Mouse (Mus musculus): ENCODE measurements around the gene Camk1d.

Camk1d gene

GRCm38 (mm10) chr2:5478256-5478655 lies 236.1 kb downstream of the Camk1d start:
- DNase-seq (ENCODE audit: low spot score): no peak

DNA sequence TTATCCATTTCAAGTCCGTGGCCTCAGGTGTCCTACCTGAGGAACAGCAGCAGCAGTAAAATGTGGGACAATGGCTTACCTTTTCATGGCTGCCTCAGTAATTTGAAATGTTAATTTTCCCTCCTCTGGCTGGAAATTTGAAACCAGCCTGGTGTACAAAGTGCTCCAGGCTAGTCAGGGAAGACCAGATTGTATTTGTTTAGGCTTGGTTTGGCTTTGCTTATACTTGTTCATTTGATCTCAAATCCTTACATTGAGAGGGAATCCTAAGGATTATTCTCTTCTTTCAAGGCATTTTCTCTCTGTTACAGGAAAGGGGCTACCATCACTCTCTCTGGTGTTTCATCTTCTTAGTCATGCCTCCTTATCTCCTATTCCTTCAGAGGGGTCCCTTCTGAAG lies 236.8 kb downstream of the Camk1d start:
- DNase-seq (ENCODE audit: low spot score): no peak

DNA sequence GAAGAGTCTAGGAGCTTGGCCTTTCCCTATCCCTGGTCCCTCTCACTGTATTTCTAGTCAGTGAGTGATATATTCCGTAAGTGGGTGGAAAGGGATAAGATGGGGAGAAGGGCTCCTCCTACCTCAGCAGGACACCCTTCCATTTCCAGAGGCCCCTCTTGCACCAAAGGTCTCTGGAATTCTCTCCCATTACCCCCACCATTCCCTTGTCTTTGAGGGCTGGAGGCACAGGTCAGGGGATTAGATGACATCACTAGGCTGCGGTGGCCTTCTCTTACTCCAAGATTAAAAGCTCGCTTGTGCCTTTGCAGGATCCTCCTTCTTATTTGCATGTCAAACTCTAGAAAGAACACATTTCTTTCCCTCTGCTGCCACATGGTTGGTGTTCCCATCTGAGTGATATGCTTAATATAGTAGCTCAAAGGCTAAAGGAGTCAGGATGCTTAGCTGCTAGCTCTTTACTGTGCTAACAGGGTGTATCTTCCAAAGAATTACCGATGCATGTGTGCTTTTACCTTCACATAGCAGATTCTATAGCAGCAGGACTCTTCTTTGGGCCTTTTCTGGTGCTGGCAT lies 244.9 kb downstream of the Camk1d start:
- DNase-seq (ENCODE audit: low spot score): no peak

DNA sequence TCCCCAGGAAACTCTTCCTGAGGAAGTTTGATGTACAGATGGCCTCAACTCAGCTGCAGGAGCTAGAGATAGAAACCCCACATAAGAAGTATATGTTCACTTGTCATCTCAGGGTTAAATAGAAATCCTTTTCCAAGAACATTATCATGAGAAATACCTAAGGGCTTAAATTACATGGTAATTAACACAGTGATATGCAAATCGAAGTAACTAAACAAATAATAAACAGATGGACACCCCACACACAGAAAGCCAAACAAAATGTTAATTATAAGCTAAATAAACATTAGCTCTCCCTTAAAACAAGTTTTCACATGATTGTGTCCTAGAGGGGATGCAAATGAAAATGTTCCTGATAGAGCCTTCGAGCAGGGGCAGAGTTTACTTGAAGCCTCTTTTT lies 246.8 kb downstream of the Camk1d start:
- no peak for DNase-seq (ENCODE audit: low spot score)

GRCm38 (mm10) chr2:5458671-5459235 lies 255.6 kb downstream of the Camk1d start:
- DNase-seq (ENCODE audit: low spot score): no peak

- DNase-seq (ENCODE audit: low spot score): no peak
Observed at GRCm38 (mm10) chr2:5458075-5458494, 256.2 kb downstream of the Camk1d start.

GRCm38 (mm10) chr2:5456108-5456507 lies 258.2 kb downstream of the Camk1d start:
- DNase-seq (ENCODE audit: low spot score): peak; percentile 6

- no peak for DNase-seq (ENCODE audit: low spot score)
Observed at GRCm38 (mm10) chr2:5454830-5455229, 259.5 kb downstream of the Camk1d start.

- peak; percentile 21 for DNase-seq (ENCODE audit: low spot score)
Observed at GRCm38 (mm10) chr2:5451654-5452053, 262.7 kb downstream of the Camk1d start.

- no peak for DNase-seq (ENCODE audit: low spot score)
Observed at GRCm38 (mm10) chr2:5445357-5445756, 269.0 kb downstream of the Camk1d start.

GRCm38 (mm10) chr2:5437690-5438089 lies 276.6 kb downstream of the Camk1d start:
- no peak for DNase-seq (ENCODE audit: low spot score)

DNA sequence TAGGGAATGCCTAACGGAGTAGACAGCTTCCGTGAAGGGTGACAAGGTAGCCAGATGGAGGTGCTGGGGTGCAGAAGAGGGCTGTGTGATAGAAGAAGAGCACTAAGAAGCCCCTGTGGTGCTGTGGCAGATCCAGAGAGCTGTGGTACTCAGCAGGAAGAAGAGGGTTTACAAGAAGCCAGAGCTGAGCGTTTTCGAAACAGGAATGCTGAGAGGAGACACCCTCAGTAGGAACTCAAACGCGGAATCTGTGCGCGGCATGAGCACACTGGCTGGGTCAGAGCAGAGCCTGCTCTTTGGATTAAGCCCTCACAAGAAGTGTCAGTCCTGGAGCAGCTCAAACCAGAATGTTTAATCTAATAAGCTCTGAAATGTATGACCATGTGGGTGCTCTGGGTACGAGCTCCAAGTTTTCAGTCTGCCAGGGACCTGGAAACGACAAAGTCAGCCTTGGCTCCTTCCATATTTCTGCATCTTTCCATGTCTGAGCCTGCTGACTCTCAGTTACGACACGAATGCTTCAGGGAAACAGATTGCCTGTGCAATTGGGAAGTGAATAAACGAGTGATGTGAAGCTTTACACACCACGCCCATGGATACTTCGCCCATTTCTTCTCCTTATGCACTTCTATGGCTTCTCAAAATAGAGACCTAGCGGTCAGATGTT lies 278.6 kb downstream of the Camk1d start:
- DNase-seq (ENCODE audit: low spot score): peak; percentile 18

DNA sequence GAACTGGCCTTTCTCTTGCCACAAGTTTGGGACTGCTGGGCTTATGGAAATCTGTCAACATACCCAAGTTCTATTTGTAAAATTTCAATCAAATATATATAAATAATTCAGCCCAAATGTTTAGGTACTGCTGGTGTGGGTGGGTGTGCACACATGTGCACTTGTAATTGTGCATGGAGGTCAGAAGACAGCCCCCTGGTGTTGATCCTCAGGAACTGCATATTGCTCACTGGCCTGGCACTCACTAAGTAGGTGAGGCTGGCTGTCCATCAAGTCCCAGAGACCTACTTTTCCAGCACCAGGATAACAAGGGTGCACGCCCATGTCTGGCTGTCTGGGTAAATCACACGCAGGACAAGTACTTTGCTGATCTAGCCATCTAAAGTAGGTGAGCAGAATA lies 283.0 kb downstream of the Camk1d start:
- DNase-seq (ENCODE audit: low spot score): no peak

- DNase-seq (ENCODE audit: low spot score): no peak
Observed at GRCm38 (mm10) chr2:5429921-5430320, 284.4 kb downstream of the Camk1d start.

DNA sequence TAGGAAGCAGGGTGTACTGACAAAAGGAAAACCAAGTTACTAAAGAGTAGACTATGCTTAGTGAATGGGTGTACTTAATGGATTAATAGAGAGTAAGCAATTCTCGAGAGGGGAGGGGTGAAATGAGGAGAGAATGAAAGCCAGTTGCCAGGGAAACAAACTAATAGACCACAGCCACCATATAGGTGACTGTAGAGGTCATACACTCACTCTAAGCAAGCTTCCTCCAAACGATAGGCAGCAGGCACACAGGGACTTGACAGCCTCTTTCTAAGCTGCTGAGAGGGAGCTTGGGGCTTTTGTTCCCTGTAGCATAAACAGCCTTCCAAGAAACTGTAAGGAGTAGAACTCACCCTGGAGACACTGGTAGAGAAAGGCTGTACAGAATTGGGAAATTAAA lies 288.2 kb downstream of the Camk1d start:
- no peak for DNase-seq (ENCODE audit: low spot score)

DNA sequence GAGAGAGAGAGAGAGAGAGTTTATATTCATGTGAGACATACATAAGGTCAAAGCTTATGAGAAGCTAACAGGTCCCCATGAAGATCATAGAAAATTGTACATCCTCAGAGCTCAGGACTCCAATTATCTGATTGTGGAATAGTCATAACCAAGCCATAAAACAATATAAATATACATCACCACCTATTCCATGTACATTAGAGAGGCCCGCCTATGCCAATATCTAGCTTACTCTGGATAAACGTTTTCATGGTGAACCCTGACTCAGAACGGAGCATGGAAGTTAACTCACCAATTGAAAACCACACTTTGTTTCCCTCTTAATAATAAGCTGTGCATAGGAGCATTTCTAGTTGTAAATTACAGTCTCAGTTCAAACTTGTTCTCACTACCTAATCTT lies 288.7 kb downstream of the Camk1d start:
- no peak for DNase-seq (ENCODE audit: low spot score)

GRCm38 (mm10) chr2:5420621-5421196 lies 293.6 kb downstream of the Camk1d start:
- no peak for DNase-seq (ENCODE audit: low spot score)

DNA sequence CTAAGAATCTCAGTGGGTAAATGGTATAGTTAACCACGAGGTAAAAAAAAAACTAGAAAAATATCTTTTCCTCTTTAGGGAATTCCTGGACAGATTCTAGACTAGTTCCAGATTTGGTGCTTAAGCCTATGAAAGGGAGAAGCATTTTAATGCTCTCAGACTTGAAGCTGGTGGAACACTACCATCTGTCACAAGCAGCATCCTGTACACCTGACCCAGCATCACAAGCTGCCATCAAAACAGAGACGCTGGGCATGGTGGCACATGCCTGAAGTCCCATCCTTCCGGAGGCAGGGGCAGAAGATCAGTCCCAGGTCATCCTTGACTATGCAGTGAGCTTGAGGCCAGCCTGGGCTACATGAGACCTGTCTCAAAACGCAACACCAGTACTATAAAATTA lies 295.5 kb downstream of the Camk1d start:
- DNase-seq (ENCODE audit: low spot score): no peak

DNA sequence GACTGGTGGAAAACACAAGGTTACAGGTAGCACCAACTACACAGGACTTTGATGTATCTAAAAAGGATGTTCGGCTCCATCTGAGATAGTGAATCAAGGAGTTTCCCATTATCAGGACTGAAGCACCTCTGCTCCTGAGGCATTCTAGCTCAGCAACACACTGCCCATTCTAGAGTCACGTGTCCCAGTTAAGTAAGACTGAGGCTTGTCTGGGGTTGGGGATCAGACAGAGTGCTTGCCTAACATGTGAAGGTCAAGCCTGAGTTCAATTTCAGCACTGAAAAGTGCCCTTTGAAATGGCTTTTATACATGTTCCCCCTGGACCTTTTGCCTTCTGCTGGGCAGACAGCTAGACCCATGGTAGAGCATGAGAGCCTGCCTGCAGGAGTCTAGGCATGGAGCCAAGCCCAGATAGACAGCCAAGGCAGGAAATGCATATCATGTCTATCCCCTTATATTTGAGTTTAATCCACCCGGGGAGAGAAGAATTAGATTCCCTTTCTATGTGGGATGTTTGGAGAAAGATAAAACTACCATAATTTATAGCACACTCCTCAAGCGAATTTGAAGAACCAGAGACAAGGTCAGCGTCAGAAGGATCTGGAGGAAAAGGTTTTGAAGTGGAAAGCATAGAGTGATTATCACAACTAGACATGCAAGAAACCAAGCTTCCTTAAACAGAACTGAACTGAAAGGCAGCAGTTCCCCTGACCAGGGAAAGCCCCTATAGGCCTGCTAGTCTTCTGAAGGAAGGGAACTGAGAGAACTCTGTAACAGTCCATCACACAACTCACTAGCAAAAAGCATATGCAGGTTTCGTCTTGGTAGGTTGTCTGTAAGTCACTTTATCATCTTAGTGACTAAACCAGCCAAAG lies 296.9 kb downstream of the Camk1d start:
- DNase-seq (ENCODE audit: low spot score): peak; percentile 48

DNA sequence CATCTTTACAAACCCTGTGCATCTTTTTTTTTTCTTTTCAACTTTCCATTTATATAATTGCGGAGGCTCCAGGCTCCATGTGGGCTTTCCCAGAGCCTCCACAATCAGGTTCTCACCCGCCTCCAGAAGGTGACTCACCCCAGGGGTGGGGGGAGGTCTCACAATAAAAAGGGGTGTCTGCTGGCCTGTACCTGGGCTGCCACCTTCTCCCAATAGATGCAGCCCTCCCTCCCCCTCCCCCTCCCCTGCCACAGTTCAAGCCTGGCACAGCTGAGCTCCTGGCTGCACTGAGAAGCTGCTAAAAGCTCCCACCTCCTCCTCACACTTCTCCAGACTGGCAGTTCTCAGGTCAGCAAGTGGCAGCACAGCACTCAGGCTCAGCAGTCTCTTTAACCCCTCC lies 302.5 kb downstream of the Camk1d start:
- DNase-seq (ENCODE audit: low spot score): no peak

DNA sequence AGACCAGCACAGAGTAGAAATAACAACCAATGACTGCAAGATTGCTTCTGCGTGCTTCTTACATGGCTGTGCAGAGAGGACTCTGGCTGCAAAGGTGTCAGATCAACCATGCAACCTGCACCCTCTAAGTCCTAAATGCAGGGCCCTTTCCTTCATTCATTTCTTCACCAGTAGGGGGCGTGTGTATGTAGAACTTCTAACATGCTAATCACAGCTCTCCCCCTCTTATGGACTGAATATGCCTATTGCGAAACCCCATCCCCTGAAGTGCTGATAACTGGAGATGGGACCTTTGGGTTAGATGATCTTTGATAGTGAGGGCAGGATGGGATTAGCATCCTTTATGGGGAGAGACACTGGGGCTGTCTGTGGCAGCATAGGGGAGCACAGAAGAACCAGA lies 310.5 kb downstream of the Camk1d start:
- DNase-seq (ENCODE audit: low spot score): no peak

DNA sequence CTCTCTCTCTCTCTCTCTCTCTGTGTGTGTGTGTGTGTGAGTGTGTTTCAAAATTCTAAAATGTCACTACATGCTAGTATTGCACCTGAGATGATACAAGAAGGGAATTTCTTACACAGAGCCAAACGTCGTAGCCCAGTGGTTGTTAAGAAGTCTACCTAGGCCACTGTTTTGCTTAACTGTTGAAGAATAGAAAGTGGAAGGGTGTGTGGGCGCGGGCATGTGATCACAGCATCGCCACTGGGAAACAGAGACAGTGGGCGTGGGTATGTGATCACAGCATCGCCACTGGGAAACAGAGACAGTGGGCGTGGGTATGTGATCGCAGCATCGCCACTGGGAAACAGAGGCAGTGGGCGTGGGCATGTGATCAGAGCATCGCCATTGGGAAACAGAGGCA lies 312.3 kb downstream of the Camk1d start:
- no peak for DNase-seq (ENCODE audit: low spot score)

Data from MN1 (cell line).